26 mouse cellular contexts compared by ENCODE assay signal in the genomic region with DNA sequence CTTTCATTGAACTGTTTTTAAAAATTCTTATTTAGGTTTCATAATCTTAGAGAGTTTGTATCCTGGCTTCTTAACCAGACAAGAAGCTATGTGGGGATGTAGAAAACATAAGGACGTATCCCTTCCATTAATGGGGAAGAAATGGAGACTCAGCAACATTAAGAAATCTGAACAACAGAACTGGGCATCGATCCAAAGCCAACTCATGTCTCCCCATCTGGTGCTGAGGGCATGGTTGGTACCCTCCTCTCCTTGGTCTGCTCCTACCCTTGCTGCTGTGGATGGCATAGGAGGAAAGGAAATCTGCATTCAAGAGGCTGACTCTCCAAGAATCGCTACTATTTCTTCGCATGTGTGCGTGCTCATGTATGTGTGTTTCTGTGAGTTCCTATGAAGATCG. TPM values are rescaled to one million over a fixed set of nuclear protein-coding genes. Genes with fewer than 3 reads are reported as not detected.
DNase-seq lines count a peak whose midpoint lies in the region; ATAC-seq and TF ChIP-seq lines count a peak whose summit lies in the region.
"Had no signal": no experiment of that assay in that cellular context is flagged by ENCODE, and none has a peak within 500 bp of the region (broad histone marks: within the 10 kb centered on the region; RNA-seq: fewer than 3 reads in every experiment).

No protein-coding gene starts in this region.

- H3K4me3 ChIP-seq in hindbrain, embryonic 16.5 days (ENCODE audit: low read length), result no peak overlapping the region
- no peak overlapping the region for H3K4me3 ChIP-seq in hindbrain, embryonic 11.5 days (ENCODE audit: low read depth, low read length)
- no peak overlapping the region for H3K4me3 ChIP-seq in midbrain, embryonic 11.5 days (ENCODE audit: low read depth, low read length)
- H3K4me3 ChIP-seq in midbrain, embryonic 13.5 days (replicated peaks), result no peak overlapping the region
- no peak overlapping the region for H3K4me3 ChIP-seq in small intestine, adult 2 months (ENCODE audit: low read depth, low read length)
- H3K4me3 ChIP-seq: embryonic facial prominence, embryonic 12.5 days; forebrain, embryonic 12.5 days had no signal

- no peaks in the 10 kb centered on the region for H3K36me3 ChIP-seq in hindbrain, embryonic 16.5 days (ENCODE audit: control insufficient read depth, insufficient read depth, low read length)
- H3K36me3 ChIP-seq in hindbrain, embryonic 11.5 days (ENCODE audit: control insufficient read depth, insufficient read depth, low read length), result no peaks in the 10 kb centered on the region
- H3K36me3 ChIP-seq in midbrain, embryonic 11.5 days (ENCODE audit: control insufficient read depth, insufficient read depth, low read length), result no peaks in the 10 kb centered on the region
- no peaks in the 10 kb centered on the region for H3K36me3 ChIP-seq in midbrain, embryonic 13.5 days
- H3K36me3 ChIP-seq in small intestine, adult 2 months (ENCODE audit: control insufficient read depth, insufficient read depth, low read length), result no peaks in the 10 kb centered on the region
- H3K36me3 ChIP-seq: embryonic facial prominence, embryonic 12.5 days; forebrain, embryonic 12.5 days had no signal

- no peaks in the 10 kb centered on the region for H3K27me3 ChIP-seq in hindbrain, embryonic 16.5 days (replicated peaks; ENCODE audit: control insufficient read depth, insufficient read depth, low read length)
- no peaks in the 10 kb centered on the region for H3K27me3 ChIP-seq in hindbrain, embryonic 11.5 days (ENCODE audit: control insufficient read depth, insufficient read depth, low read length)
- H3K27me3 ChIP-seq in midbrain, embryonic 11.5 days (ENCODE audit: control insufficient read depth, insufficient read depth, low read length), result no peaks in the 10 kb centered on the region
- no peaks in the 10 kb centered on the region for H3K27me3 ChIP-seq in midbrain, embryonic 13.5 days
- no peaks in the 10 kb centered on the region for H3K27me3 ChIP-seq in small intestine, adult 2 months (ENCODE audit: control insufficient read depth, insufficient read depth, low read length)
- H3K27me3 ChIP-seq: CH12.LX; embryonic facial prominence, embryonic 12.5 days; forebrain, embryonic 12.5 days had no signal

- ATAC-seq in hindbrain, embryonic 16.5 days, result 0 out of 2 replicates have a peak, but pooled peaks have one; percentile 40
- no peak for ATAC-seq in hindbrain, embryonic 11.5 days (ENCODE audit: low FRiP score)
- no peak for ATAC-seq in midbrain, embryonic 11.5 days (ENCODE audit: low FRiP score)
- ATAC-seq in midbrain, embryonic 13.5 days, result no peak
- ATAC-seq: inflammation-experienced regulatory T-cells, adult 6 months had no signal

- H3K9me3 ChIP-seq in hindbrain, embryonic 16.5 days (ENCODE audit: control insufficient read depth, low read length), result no peaks in the 10 kb centered on the region
- H3K9me3 ChIP-seq in hindbrain, embryonic 11.5 days (ENCODE audit: control insufficient read depth, low read length), result no peaks in the 10 kb centered on the region
- H3K9me3 ChIP-seq in midbrain, embryonic 11.5 days (ENCODE audit: control insufficient read depth, low read length), result no peaks in the 10 kb centered on the region
- no peaks in the 10 kb centered on the region for H3K9me3 ChIP-seq in midbrain, embryonic 13.5 days
- H3K9me3 ChIP-seq: embryonic facial prominence, embryonic 12.5 days; forebrain, embryonic 12.5 days had no signal

- peak; percentile 15 to 25 for DNase-seq in cerebellum, postnatal 14 days
- no peak for DNase-seq in cerebellum, adult 9-11 months
- no peak for DNase-seq in hindbrain, embryonic 11.5 days (ENCODE audit: low spot score)
- DNase-seq in midbrain, embryonic 11.5 days (ENCODE audit: low spot score, missing footprints), result peak; percentile 19
- no peak for DNase-seq in layer of hippocampus, postnatal 14 days (ENCODE audit: low spot score in 2 of 2)
- DNase-seq: adrenal gland, adult 8-10 months; adrenal gland, postnatal 36 days; cerebellum, adult 11-12 months; cerebellum, postnatal 25 days; gastrocnemius, postnatal 10 days; heart, postnatal 10 days; heart, postnatal 4 days; kidney, adult 8-10 months had no signal

- H3K4me1 ChIP-seq in hindbrain, embryonic 16.5 days (ENCODE audit: control insufficient read depth, insufficient read depth, low read depth, low read length), result no peaks in the 10 kb centered on the region
- no peaks in the 10 kb centered on the region for H3K4me1 ChIP-seq in hindbrain, embryonic 11.5 days (replicated peaks; ENCODE audit: control insufficient read depth, insufficient read depth, low read length)
- H3K4me1 ChIP-seq in midbrain, embryonic 11.5 days (ENCODE audit: control insufficient read depth, insufficient read depth, low read length), result no peaks in the 10 kb centered on the region
- no peaks in the 10 kb centered on the region for H3K4me1 ChIP-seq in midbrain, embryonic 13.5 days (replicated peaks)
- H3K4me1 ChIP-seq in small intestine, adult 2 months (ENCODE audit: control insufficient read depth, insufficient read depth, insufficient read length, low read length), result peaks cover 11% of the 10 kb centered on the region; the same call in 1 of the 2 replicates
- H3K4me1 ChIP-seq: embryonic facial prominence, embryonic 12.5 days; forebrain, embryonic 12.5 days had no signal

- no peak overlapping the region for H3K9ac ChIP-seq in hindbrain, embryonic 16.5 days (ENCODE audit: low read depth, low read length)
- no peak overlapping the region for H3K9ac ChIP-seq in hindbrain, embryonic 11.5 days (ENCODE audit: low read depth, low read length)
- H3K9ac ChIP-seq in midbrain, embryonic 11.5 days (ENCODE audit: low read length), result no peak overlapping the region
- no peak overlapping the region for H3K9ac ChIP-seq in midbrain, embryonic 13.5 days (replicated peaks)
- H3K9ac ChIP-seq: embryonic facial prominence, embryonic 12.5 days; forebrain, embryonic 12.5 days; hindbrain, embryonic 14.5 days had no signal

- no peak overlapping the region for H3K4me2 ChIP-seq in hindbrain, embryonic 16.5 days (ENCODE audit: low read length)
- H3K4me2 ChIP-seq in hindbrain, embryonic 11.5 days (replicated peaks; ENCODE audit: low read depth, low read length), result no peak overlapping the region
- H3K4me2 ChIP-seq in midbrain, embryonic 11.5 days, result no peak overlapping the region
- no peak overlapping the region for H3K4me2 ChIP-seq in midbrain, embryonic 13.5 days (replicated peaks)
- H3K4me2 ChIP-seq: embryonic facial prominence, embryonic 12.5 days; forebrain, embryonic 12.5 days; hindbrain, embryonic 14.5 days had no signal

- no peak for TF ChIP-seq POLR2A in small intestine, adult 2 months (IDR thresholded peaks at IDR 0.05; ENCODE audit: low read depth, low read length)

- 89% methylated on average over 6 of the region's 6 CpGs for WGBS in hindbrain, embryonic 16.5 days
- 92% methylated on average over 6 of the region's 6 CpGs for WGBS in hindbrain, embryonic 11.5 days
- WGBS in midbrain, embryonic 11.5 days, result 88% methylated on average over 6 of the region's 6 CpGs
- 94% methylated on average over 6 of the region's 6 CpGs for WGBS in midbrain, embryonic 13.5 days
- 92% methylated on average over 6 of the region's 6 CpGs for WGBS in small intestine, adult 2 months

- H3K27ac ChIP-seq in hindbrain, embryonic 16.5 days (ENCODE audit: low read depth, low read length), result no peak overlapping the region
- H3K27ac ChIP-seq in hindbrain, embryonic 11.5 days (ENCODE audit: low read depth, low read length), result no peak overlapping the region
- H3K27ac ChIP-seq in midbrain, embryonic 11.5 days (ENCODE audit: low read depth, low read length), result no peak overlapping the region
- no peak overlapping the region for H3K27ac ChIP-seq in midbrain, embryonic 13.5 days
- peak overlapping the region; percentile 48 for H3K27ac ChIP-seq in small intestine, adult 2 months (ENCODE audit: insufficient read depth, low read depth, low read length)
- H3K27ac ChIP-seq: embryonic facial prominence, embryonic 12.5 days; forebrain, embryonic 12.5 days; hindbrain, embryonic 14.5 days had no signal

- TF ChIP-seq CTCF in small intestine, adult 2 months (IDR thresholded peaks at IDR 0.05; ENCODE audit: extremely low read depth, insufficient read length, insufficient replicate concordance, low read depth, low read length), result no peak

RNA-seq across cellular contexts. Expression of gene Gm11214, which starts 20.5 kb away (rescaled TPM):
- not detected in 2 replicates for polyA plus RNA-seq in hindbrain, embryonic 16.5 days (2015; fragmentation: Nextera tagmentation; extraction: Ambion mirVana)
- not detected in 2 replicates for polyA plus RNA-seq in hindbrain, embryonic 11.5 days (2014; fragmentation: Nextera tagmentation; extraction: Ambion mirVana)
- polyA plus RNA-seq in midbrain, embryonic 11.5 days (2014; fragmentation: Nextera tagmentation; extraction: Ambion mirVana), result not detected in 2 replicates
- polyA plus RNA-seq in midbrain, embryonic 13.5 days (2015; fragmentation: Nextera tagmentation; extraction: Ambion mirVana), result not detected in 2 replicates
- polyA plus RNA-seq in small intestine, adult 2 months (2012; rRNA removed), result not detected in 2 replicates
- total RNA-seq in layer of hippocampus, postnatal 14 days (2021), result not detected
- total RNA-seq: adrenal gland, adult 8-10 months; adrenal gland, postnatal 36 days; CH12.LX; gastrocnemius, postnatal 10 days; heart, postnatal 10 days; heart, postnatal 4 days had no signal
- polyA plus RNA-seq: C2C12; cortical plate, adult 2 months; embryonic facial prominence, embryonic 12.5 days; forebrain, embryonic 12.5 days; gonadal fat pad, adult 2 months; heart, embryonic 14.5 days; hindbrain, embryonic 14.5 days; inflammation-experienced regulatory T-cells, adult 6 months; intestine, postnatal 0 days had no signal

Comparison
In these comparisons a context has a peak if more than half of its experiments do, and no peak if none do; other contexts are left out.
1. DNase-seq: peak in cerebellum, postnatal 14 days (2 of 2) and midbrain, embryonic 11.5 days (single experiment); none in cerebellum, adult 9-11 months (single experiment), hindbrain, embryonic 11.5 days (single experiment) and layer of hippocampus, postnatal 14 days (0 of 2).